Comparison of ENCODE assay signal across 22 mouse cellular contexts in genomic region chr10:84713043-84713442, GRCm38 (mm10). TPM values are rescaled to one million over a fixed set of nuclear protein-coding genes. Genes with fewer than 3 reads are reported as not detected.
DNase-seq lines count a peak whose midpoint lies in the region; ATAC-seq and TF ChIP-seq lines count a peak whose summit lies in the region.
"Had no signal": no experiment of that assay in that cellular context is flagged by ENCODE, and none has a peak within 500 bp of the region (broad histone marks: within the 10 kb centered on the region; RNA-seq: fewer than 3 reads in every experiment).

No protein-coding gene starts in this region.

- no peaks in the 10 kb centered on the region for H3K79me2 ChIP-seq in CH12.LX (replicated peaks; ENCODE audit: control insufficient read depth, extremely low read depth, insufficient read depth, poor library complexity, severe bottlenecking)

- no peak for TF ChIP-seq POLR2A in CH12.LX (IDR thresholded peaks at IDR 0.05; ENCODE audit: low read depth, low read length)

- DNase-seq in hindbrain, embryonic 11.5 days (ENCODE audit: low spot score) = no peak
- no peak for DNase-seq in hindbrain, postnatal 0 days (ENCODE audit: low spot score)
- DNase-seq in lung, postnatal 10 days = peak; percentile 29
- no peak for DNase-seq in lung, postnatal 36 days
- peak; percentile 19 for DNase-seq in CH12.LX (ENCODE audit: extremely low read depth)
- no peak for DNase-seq in adrenal gland, postnatal 36 days
- DNase-seq: cerebellum, adult 18-20 months; cerebellum, postnatal 36 days; heart, adult 11 months; right cerebral cortex, adult 18-20 months had no signal

- H3K27ac ChIP-seq in hindbrain, embryonic 11.5 days (ENCODE audit: low read depth, low read length) = 0 out of 2 replicates have a peak overlapping the region, but pooled peaks have one; percentile 51
- H3K27ac ChIP-seq in hindbrain, postnatal 0 days = no peak overlapping the region
- H3K27ac ChIP-seq in CH12.LX (ENCODE audit: insufficient read depth, low read depth) = no peak overlapping the region
- H3K27ac ChIP-seq in hindbrain, embryonic 13.5 days = peak overlapping the region; percentile 13; the same call in 1 of the 2 replicates
- H3K27ac ChIP-seq: forebrain, embryonic 12.5 days; limb, embryonic 12.5 days; liver, embryonic 12.5 days; neural tube, embryonic 12.5 days had no signal

- H3K4me3 ChIP-seq in hindbrain, embryonic 11.5 days (ENCODE audit: low read depth, low read length) = no peak overlapping the region
- H3K4me3 ChIP-seq in hindbrain, postnatal 0 days (ENCODE audit: low read length) = no peak overlapping the region
- H3K4me3 ChIP-seq in CH12.LX (replicated peaks in 1 of 3; ENCODE audit: low read depth in 2 of 3, low read length in 2 of 3, poor library complexity in 1 of 3) = no peak overlapping the region
- H3K4me3 ChIP-seq in hindbrain, embryonic 13.5 days = no peak overlapping the region
- H3K4me3 ChIP-seq: forebrain, embryonic 12.5 days; heart, embryonic 12.5 days; limb, embryonic 12.5 days; liver, embryonic 12.5 days; neural tube, embryonic 12.5 days had no signal

- H3K36me3 ChIP-seq in hindbrain, embryonic 11.5 days (ENCODE audit: control insufficient read depth, insufficient read depth, low read length) = no peaks in the 10 kb centered on the region
- peaks cover 8% of the 10 kb centered on the region; the same call in 1 of the 2 replicates for H3K36me3 ChIP-seq in hindbrain, postnatal 0 days (ENCODE audit: insufficient read depth, low read length)
- peaks cover 36 to 80% of the 10 kb centered on the region in 2 experiments for H3K36me3 ChIP-seq in CH12.LX (replicated peaks in 1 of 2; ENCODE audit: control insufficient read depth in 1 of 2, insufficient read depth in 1 of 2, low read length in 1 of 2)
- peaks cover 31% of the 10 kb centered on the region for H3K36me3 ChIP-seq in hindbrain, embryonic 13.5 days

- TF ChIP-seq EP300 in CH12.LX (IDR thresholded peaks at IDR 0.05; ENCODE audit: low read length) = no peak

- WGBS in hindbrain, embryonic 11.5 days = 67% methylated on average over 10 of the region's 10 CpGs
- WGBS in hindbrain, postnatal 0 days = 43% methylated on average over 10 of the region's 10 CpGs
- WGBS in hindbrain, embryonic 13.5 days = 45% methylated on average over 10 of the region's 10 CpGs

- H3K4me2 ChIP-seq in hindbrain, embryonic 11.5 days (replicated peaks; ENCODE audit: low read depth, low read length) = no peak overlapping the region
- no peak overlapping the region for H3K4me2 ChIP-seq in hindbrain, postnatal 0 days (ENCODE audit: low read depth, low read length)
- H3K4me2 ChIP-seq in CH12.LX (ENCODE audit: insufficient read depth, low read depth, poor library complexity, severe bottlenecking) = no peak overlapping the region
- no peak overlapping the region for H3K4me2 ChIP-seq in hindbrain, embryonic 13.5 days
- H3K4me2 ChIP-seq: forebrain, embryonic 12.5 days; heart, embryonic 12.5 days; limb, embryonic 12.5 days; liver, embryonic 12.5 days; neural tube, embryonic 12.5 days had no signal

- dilution Hi-C loops in CH12.LX (cut with MboI; ENCODE audit: extremely low pct_ligation_motif_present, extremely low pct_unique_long_range_greater_than_20kb, low sequenced_read_pairs) = no loop called here

- TF ChIP-seq CTCF in hindbrain, postnatal 0 days (IDR thresholded peaks at IDR 0.05; ENCODE audit: low read depth) = no peak
- TF ChIP-seq CTCF in CH12.LX (conservative IDR thresholded peaks at IDR 0.05 in 1 of 2, IDR thresholded peaks at IDR 0.05 in 1 of 2; ENCODE audit: low read depth in 2 of 2, low read length in 2 of 2) = no peak

- peaks cover 14% of the 10 kb centered on the region for H3K4me1 ChIP-seq in hindbrain, embryonic 11.5 days (replicated peaks; ENCODE audit: control insufficient read depth, insufficient read depth, low read length)
- peaks cover 12% of the 10 kb centered on the region for H3K4me1 ChIP-seq in hindbrain, postnatal 0 days (ENCODE audit: insufficient read depth, low read length)
- H3K4me1 ChIP-seq in CH12.LX (ENCODE audit: control insufficient read depth in 1 of 2, insufficient read depth in 2 of 2) = peaks cover 0 to 10% of the 10 kb centered on the region in 2 experiments; a peak in 3 of 4 replicates
- peaks cover 61% of the 10 kb centered on the region for H3K4me1 ChIP-seq in hindbrain, embryonic 13.5 days (replicated peaks)
- H3K4me1 ChIP-seq: liver, embryonic 12.5 days had no signal

- no peaks in the 10 kb centered on the region for H3K9me3 ChIP-seq in hindbrain, embryonic 11.5 days (ENCODE audit: control insufficient read depth, low read length)
- H3K9me3 ChIP-seq in hindbrain, postnatal 0 days (ENCODE audit: low read length) = no peaks in the 10 kb centered on the region
- no peaks in the 10 kb centered on the region for H3K9me3 ChIP-seq in CH12.LX (replicated peaks; ENCODE audit: low read length)
- no peaks in the 10 kb centered on the region for H3K9me3 ChIP-seq in hindbrain, embryonic 13.5 days
- H3K9me3 ChIP-seq: forebrain, embryonic 12.5 days; heart, embryonic 12.5 days; limb, embryonic 12.5 days; liver, embryonic 12.5 days; neural tube, embryonic 12.5 days had no signal

- in situ Hi-C loops in CH12.LX (cut with MboI; ENCODE audit: low pct_ligation_motif_present, low pct_unique_long_range_greater_than_20kb, low sequenced_read_pairs) = no loop called here

- H3K9ac ChIP-seq in hindbrain, embryonic 11.5 days (ENCODE audit: low read depth, low read length) = no peak overlapping the region
- H3K9ac ChIP-seq in hindbrain, postnatal 0 days (replicated peaks; ENCODE audit: low read length) = no peak overlapping the region
- H3K9ac ChIP-seq in CH12.LX (ENCODE audit: insufficient read depth, low read depth) = no peak overlapping the region
- no peak overlapping the region; the same call in 1 of the 2 replicates for H3K9ac ChIP-seq in hindbrain, embryonic 13.5 days
- H3K9ac ChIP-seq: forebrain, embryonic 12.5 days; heart, embryonic 12.5 days; limb, embryonic 12.5 days; liver, embryonic 12.5 days; neural tube, embryonic 12.5 days had no signal

- no peak for ATAC-seq in hindbrain, embryonic 11.5 days (ENCODE audit: low FRiP score)
- no peak for ATAC-seq in hindbrain, postnatal 0 days
- ATAC-seq in hindbrain, embryonic 13.5 days (ENCODE audit: low FRiP score) = no peak
- ATAC-seq: intestine, postnatal 0 days; liver, embryonic 12.5 days had no signal

- TF ChIP-seq RAD21 in CH12.LX (IDR thresholded peaks at IDR 0.05; ENCODE audit: low read depth, low read length) = no peak

- H3K27me3 ChIP-seq in hindbrain, embryonic 11.5 days (ENCODE audit: control insufficient read depth, insufficient read depth, low read length) = no peaks in the 10 kb centered on the region; the same call in 1 of the 2 replicates
- no peaks in the 10 kb centered on the region for H3K27me3 ChIP-seq in hindbrain, postnatal 0 days (ENCODE audit: insufficient read depth, low read length)
- no peaks in the 10 kb centered on the region for H3K27me3 ChIP-seq in CH12.LX (replicated peaks)
- H3K27me3 ChIP-seq in hindbrain, embryonic 13.5 days = 0 out of 2 replicates have a peak, but pooled peaks cover 3% of the 10 kb centered on the region
- H3K27me3 ChIP-seq: heart, embryonic 12.5 days; liver, embryonic 12.5 days; neural tube, embryonic 12.5 days had no signal

TF ChIP-seq in CH12.LX, 34 proteins besides CTCF, POLR2A, EP300 and RAD21:
- TF ChIP-seq HCFC1 (IDR thresholded peaks at IDR 0.05; ENCODE audit: low read depth, low read length) (no peak), MAFK (IDR thresholded peaks at IDR 0.05; ENCODE audit: insufficient replicate concordance, low read length) (0 out of 2 replicates have a peak, but pooled peaks have one; percentile 44), E2F4 (IDR thresholded peaks at IDR 0.05; ENCODE audit: insufficient replicate concordance, low read depth, low read length) (no peak), BHLHE40 (IDR thresholded peaks at IDR 0.05; ENCODE audit: low read depth, low read length) (0 out of 2 replicates have a peak, but pooled peaks have one; percentile 8), JUND (conservative IDR thresholded peaks at IDR 0.05; ENCODE audit: low read depth, low read length) (no peak), ZKSCAN1 (IDR thresholded peaks at IDR 0.05; ENCODE audit: borderline replicate concordance, low read depth, low read length) (no peak), USF2 (conservative IDR thresholded peaks at IDR 0.05; ENCODE audit: low read depth, low read length) (no peak), MEF2A (IDR thresholded peaks at IDR 0.05; ENCODE audit: borderline replicate concordance, low read depth, low read length) (no peak), MAX (IDR thresholded peaks at IDR 0.05; ENCODE audit: low read length) (no peak), MAZ (IDR thresholded peaks at IDR 0.05; ENCODE audit: low read depth, low read length) (no peak), KAT2A (IDR thresholded peaks at IDR 0.05; ENCODE audit: insufficient replicate concordance, low read length) (no peak)

RNA-seq across cellular contexts. Expression of gene Rfx4, which starts 42.8 kb away (rescaled TPM):
- polyA plus RNA-seq in hindbrain, embryonic 11.5 days (2014; fragmentation: Nextera tagmentation; extraction: Ambion mirVana) = 65.9 and 66.5 TPM in 2 replicates
- 16.7 and 21.5 TPM in 2 replicates for total RNA-seq in hindbrain, postnatal 0 days (2014; rRNA removed)
- 16.1 and 17.1 TPM in 2 replicates for polyA plus RNA-seq in hindbrain, postnatal 0 days (2015; fragmentation: Nextera tagmentation; extraction: Ambion mirVana)
- total RNA-seq in CH12.LX (2012; rRNA removed) = 0.04 TPM in 1 of 2 replicates, not detected in the other
- not detected in 2 replicates for total RNA-seq in CH12.LX (2014; rRNA removed)
- polyA plus RNA-seq in CH12.LX (2012; ENCODE audit: insufficient read length, low read depth) = 0.07 TPM in 1 of 2 replicates, not detected in the other
- polyA plus RNA-seq in hindbrain, embryonic 13.5 days (2015; fragmentation: Nextera tagmentation; extraction: Ambion mirVana) = 25.1 and 25.9 TPM in 2 replicates
- not detected for total RNA-seq in adrenal gland, postnatal 36 days (2021)
- total RNA-seq: hematopoietic stem cell, adult 5-6 weeks; megakaryocyte-erythroid progenitor cell, adult 5-6 weeks; monocyte, adult 5-6 weeks had no signal
- polyA plus RNA-seq: intestine, postnatal 0 days; liver, embryonic 12.5 days; lung, postnatal 0 days; small intestine, adult 2 months had no signal

Comparison
In these comparisons a context has a peak if more than half of its experiments do, and no peak if none do; other contexts are left out.
1. DNase-seq: peak in lung, postnatal 10 days (single experiment) and CH12.LX (single experiment); none in hindbrain, embryonic 11.5 days (single experiment), hindbrain, postnatal 0 days (single experiment), lung, postnatal 36 days (single experiment) and adrenal gland, postnatal 36 days (0 of 2).
2. H3K27ac ChIP-seq: peak in hindbrain, embryonic 11.5 days (single experiment) and hindbrain, embryonic 13.5 days (single experiment); none in hindbrain, postnatal 0 days (single experiment) and CH12.LX (single experiment).
3. RNA of gene Rfx4, which starts 42.8 kb away (polyA plus RNA-seq): 65.9 to 66.5 TPM in hindbrain, embryonic 11.5 days, 25.1 to 25.9 TPM in hindbrain, embryonic 13.5 days and 16.1 to 17.1 TPM in hindbrain, postnatal 0 days; 0.07 TPM in CH12.LX; every median in the first group is over 10 times any median in the second.